Comparison of ENCODE assay signal across 9 mouse cellular contexts in genomic region chr9:102777631-102778591, GRCm38 (mm10). TPM values are rescaled to one million over a fixed set of nuclear protein-coding genes. Genes with fewer than 3 reads are reported as not detected.
DNase-seq lines count a peak whose midpoint lies in the region; ATAC-seq and TF ChIP-seq lines count a peak whose summit lies in the region.
"Had no signal": no experiment of that assay in that cellular context is flagged by ENCODE, and none has a peak within 500 bp of the region (broad histone marks: within the 10 kb centered on the region; RNA-seq: fewer than 3 reads in every experiment).

No protein-coding gene starts in this region.

- H3K27ac ChIP-seq in spleen, adult 2 months (ENCODE audit: insufficient read depth, low read length), result 0 out of 2 replicates have a peak overlapping the region, but pooled peaks have one; percentile 41
- peak overlapping the region; percentile 95 for H3K27ac ChIP-seq in kidney, adult 2 months (ENCODE audit: insufficient read depth, low read depth, low read length)
- peak overlapping the region; percentile 90 for H3K27ac ChIP-seq in lung, embryonic 15.5 days
- no peak overlapping the region for H3K27ac ChIP-seq in midbrain, embryonic 16.5 days (ENCODE audit: low read length)
- H3K27ac ChIP-seq: midbrain, embryonic 12.5 days had no signal

- no peak overlapping the region for H3K9ac ChIP-seq in lung, embryonic 15.5 days
- H3K9ac ChIP-seq in midbrain, embryonic 16.5 days (ENCODE audit: low read depth, low read length), result no peak overlapping the region
- H3K9ac ChIP-seq: midbrain, embryonic 12.5 days had no signal

- no peak for TF ChIP-seq CTCF in spleen, adult 2 months (IDR thresholded peaks at IDR 0.05; ENCODE audit: extremely low read depth, insufficient read depth, insufficient read length, insufficient replicate concordance)
- TF ChIP-seq CTCF in kidney, adult 2 months (conservative IDR thresholded peaks at IDR 0.05; ENCODE audit: insufficient read depth, insufficient read length, low read depth, low read length), result no peak

- H3K4me1 ChIP-seq in spleen, adult 2 months (ENCODE audit: control insufficient read depth, insufficient read depth, insufficient read length), result no peaks in the 10 kb centered on the region
- H3K4me1 ChIP-seq in kidney, adult 2 months (ENCODE audit: control insufficient read depth, insufficient read depth, low read length), result peaks cover 24% of the 10 kb centered on the region
- peaks cover 56% of the 10 kb centered on the region for H3K4me1 ChIP-seq in lung, embryonic 15.5 days
- H3K4me1 ChIP-seq in midbrain, embryonic 16.5 days (ENCODE audit: control insufficient read depth, insufficient read depth, low read length), result no peaks in the 10 kb centered on the region

- no peaks in the 10 kb centered on the region for H3K36me3 ChIP-seq in spleen, adult 2 months (ENCODE audit: control insufficient read depth, insufficient read depth, low read length)
- H3K36me3 ChIP-seq in kidney, adult 2 months (ENCODE audit: control insufficient read depth, insufficient read depth, low read length), result no peaks in the 10 kb centered on the region
- H3K36me3 ChIP-seq in lung, embryonic 15.5 days, result no peaks in the 10 kb centered on the region
- H3K36me3 ChIP-seq in midbrain, embryonic 16.5 days (ENCODE audit: control insufficient read depth, insufficient read depth, low read length), result no peaks in the 10 kb centered on the region
- H3K36me3 ChIP-seq: midbrain, embryonic 12.5 days had no signal

- no peak for DNase-seq in spleen, adult 2 months (ENCODE audit: low read depth in 1 of 2, low spot score in 2 of 2)
- no peak for DNase-seq in spleen, adult 12 weeks (ENCODE audit: low spot score)
- peak; percentile 45 for DNase-seq in gastrocnemius, postnatal 10 days
- DNase-seq in kidney, adult 2 months, result peak; percentile 88
- DNase-seq in ovary, postnatal 14 days (ENCODE audit: low spot score), result no peak

- TF ChIP-seq POLR2A in spleen, adult 2 months (IDR thresholded peaks at IDR 0.05; ENCODE audit: low read depth, low read length), result no peak
- no peak for TF ChIP-seq POLR2A in kidney, adult 2 months (IDR thresholded peaks at IDR 0.05; ENCODE audit: low read depth, low read length)

- no peak overlapping the region for H3K4me3 ChIP-seq in spleen, adult 2 months (ENCODE audit: extremely low read depth, insufficient read depth, insufficient read length)
- no peak overlapping the region for H3K4me3 ChIP-seq in kidney, adult 2 months (ENCODE audit: insufficient read depth, low read depth, low read length)
- no peak overlapping the region for H3K4me3 ChIP-seq in lung, embryonic 15.5 days
- no peak overlapping the region for H3K4me3 ChIP-seq in midbrain, embryonic 16.5 days (ENCODE audit: low read depth, low read length)
- H3K4me3 ChIP-seq: midbrain, embryonic 12.5 days had no signal

- ATAC-seq in lung, embryonic 15.5 days (ENCODE audit: borderline replicate concordance, extremely low read depth, low FRiP score, low TSS enrichment), result peak; percentile 61
- no peak for ATAC-seq in megakaryocyte-erythroid progenitor cell, adult 5-6 weeks (replicated peaks; ENCODE audit: low FRiP score, low TSS enrichment, poor library complexity, severe bottlenecking)
- ATAC-seq in midbrain, embryonic 16.5 days, result no peak

- WGBS in spleen, adult 2 months, result 32% methylated on average over 18 of the region's 18 CpGs
- 43% methylated on average over 18 of the region's 18 CpGs for WGBS in kidney, adult 2 months
- WGBS in lung, embryonic 15.5 days, result 19% methylated on average over 18 of the region's 18 CpGs
- WGBS in midbrain, embryonic 16.5 days, result 72% methylated on average over 18 of the region's 18 CpGs

- H3K4me2 ChIP-seq in lung, embryonic 15.5 days, result peak overlapping the region; percentile 24; the same call in 1 of the 2 replicates
- H3K4me2 ChIP-seq in midbrain, embryonic 16.5 days (ENCODE audit: low read length), result no peak overlapping the region
- H3K4me2 ChIP-seq: midbrain, embryonic 12.5 days had no signal

- H3K27me3 ChIP-seq in spleen, adult 2 months (ENCODE audit: control insufficient read depth, insufficient read depth, low read length), result no peaks in the 10 kb centered on the region; the same call in 1 of the 2 replicates
- no peaks in the 10 kb centered on the region for H3K27me3 ChIP-seq in kidney, adult 2 months (replicated peaks; ENCODE audit: control insufficient read depth, insufficient read depth, low read length)
- no peaks in the 10 kb centered on the region for H3K27me3 ChIP-seq in lung, embryonic 15.5 days
- H3K27me3 ChIP-seq in midbrain, embryonic 16.5 days (ENCODE audit: control insufficient read depth, insufficient read depth, low read depth, low read length), result no peaks in the 10 kb centered on the region

- no peaks in the 10 kb centered on the region for H3K9me3 ChIP-seq in lung, embryonic 15.5 days
- no peaks in the 10 kb centered on the region for H3K9me3 ChIP-seq in midbrain, embryonic 16.5 days (replicated peaks; ENCODE audit: control insufficient read depth, low read length, poor library complexity, severe bottlenecking)
- H3K9me3 ChIP-seq: midbrain, embryonic 12.5 days had no signal

RNA-seq across cellular contexts. Expression of gene Ryk, which starts 56.8 kb away (rescaled TPM):
- polyA plus RNA-seq in spleen, adult 2 months (2012; rRNA removed), result 6.8 and 8.8 TPM in 2 replicates
- total RNA-seq in gastrocnemius, postnatal 10 days (2021), result 10 to 100 TPM; 52.4 to 60.9 TPM
- polyA plus RNA-seq in kidney, adult 2 months (2012; rRNA removed), result 41.2 and 42.7 TPM in 2 replicates
- polyA plus RNA-seq in lung, embryonic 15.5 days (2015; fragmentation: Nextera tagmentation; extraction: Ambion mirVana), result 23.4 and 25.6 TPM in 2 replicates
- 17.0 and 17.5 TPM in 2 replicates for total RNA-seq in megakaryocyte-erythroid progenitor cell, adult 5-6 weeks (2014; fragmentation: Nextera tagmentation)
- total RNA-seq in megakaryocyte-erythroid progenitor cell, adult 5-6 weeks (2017), result 13.8 and 23.8 TPM in 2 replicates
- 10.7 and 11.5 TPM in 2 replicates for polyA plus RNA-seq in midbrain, embryonic 16.5 days (2015; fragmentation: Nextera tagmentation; extraction: Ambion mirVana)

Comparison
In these comparisons a context has a peak if more than half of its experiments do, and no peak if none do; other contexts are left out.
1. DNase-seq: peak in gastrocnemius, postnatal 10 days (single experiment) and kidney, adult 2 months (single experiment); none in spleen, adult 2 months (0 of 2), spleen, adult 12 weeks (single experiment) and ovary, postnatal 14 days (single experiment).